Mouse (Mus musculus) urinary bladder, postnatal 10 days (tissue): ENCODE results near the gene Cct2.

Experiments
- DNase-seq: peaks from one replicate; pipeline ENCODE4 v3.0.0; 2022; ENCODE audit warnings: low spot score

The Cct2 gene

GRCm38 (mm10) chr10:117063254-117064021 is at the start of gene Cct2:
Gene Cct2, minus strand, starts transcription at chr10:117063814.
- DNase-seq: peak; percentile 66

- DNase-seq: no peak
Observed at GRCm38 (mm10) chr10:117112545-117112944, 48.9 kb upstream of the Cct2 start.

GRCm38 (mm10) chr10:117111455-117111854 is 47.8 kb upstream of the Cct2 start:
- no peak for DNase-seq

- DNase-seq: no peak
Observed at GRCm38 (mm10) chr10:117110271-117110670, 46.7 kb upstream of the Cct2 start.

- no peak for DNase-seq
Observed at GRCm38 (mm10) chr10:117106686-117107085, 43.1 kb upstream of the Cct2 start.

GRCm38 (mm10) chr10:117106244-117106643 is 42.6 kb upstream of the Cct2 start:
- no peak for DNase-seq

- DNase-seq: no peak
Observed at GRCm38 (mm10) chr10:117105015-117105414, 41.4 kb upstream of the Cct2 start.

GRCm38 (mm10) chr10:117103854-117104598 is 40.4 kb upstream of the Cct2 start:
- DNase-seq: no peak

DNA sequence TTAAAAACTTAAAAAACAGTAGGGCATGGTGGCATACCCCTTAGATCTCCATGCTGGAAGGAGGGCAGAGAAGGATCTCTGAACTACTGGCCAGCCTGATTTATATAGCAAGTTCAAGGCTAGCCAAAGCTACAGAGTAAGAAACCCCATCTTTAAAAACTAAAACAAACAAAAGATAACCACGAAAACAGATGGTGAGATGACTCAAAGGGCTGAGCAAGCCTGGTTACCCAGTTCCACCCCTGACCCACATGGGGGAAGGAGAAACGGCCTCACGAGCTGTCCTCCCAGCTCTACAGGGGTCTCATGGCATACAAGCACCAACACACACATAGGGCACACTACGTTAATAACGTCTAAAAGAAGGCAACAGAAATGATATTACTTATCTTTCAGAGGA is 36.6 kb upstream of the Cct2 start:
- DNase-seq: no peak

DNA sequence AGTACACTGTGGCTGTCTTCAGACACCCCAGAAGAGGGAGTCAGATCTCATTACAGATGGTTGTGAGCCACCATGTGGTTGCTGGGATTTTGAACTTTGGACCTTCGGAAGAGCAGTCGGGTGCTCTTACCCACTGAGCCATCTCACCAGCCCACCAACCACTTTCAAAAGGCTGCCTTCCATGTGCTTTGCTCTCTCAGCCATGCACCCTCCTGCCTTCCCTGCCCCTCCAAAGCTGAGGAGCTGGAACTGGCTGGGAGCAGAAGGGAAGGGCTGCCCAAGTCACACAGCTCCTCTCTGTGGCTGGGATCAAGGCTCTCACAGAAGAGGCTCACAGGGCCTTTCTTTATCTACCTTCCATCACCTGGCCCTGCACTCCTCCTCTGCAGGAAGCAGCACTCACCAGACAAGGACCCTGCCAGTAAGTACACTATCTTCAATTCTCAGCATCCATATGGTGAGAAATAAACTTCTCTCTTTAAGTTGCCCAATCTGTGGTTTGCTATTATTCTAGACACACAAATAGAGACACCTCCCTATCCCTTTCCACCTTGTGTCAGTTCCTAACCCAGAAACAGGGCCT is 33.6 kb upstream of the Cct2 start:
- no peak for DNase-seq

- DNase-seq: no peak
Observed at GRCm38 (mm10) chr10:117096096-117096495, 32.5 kb upstream of the Cct2 start.

DNA sequence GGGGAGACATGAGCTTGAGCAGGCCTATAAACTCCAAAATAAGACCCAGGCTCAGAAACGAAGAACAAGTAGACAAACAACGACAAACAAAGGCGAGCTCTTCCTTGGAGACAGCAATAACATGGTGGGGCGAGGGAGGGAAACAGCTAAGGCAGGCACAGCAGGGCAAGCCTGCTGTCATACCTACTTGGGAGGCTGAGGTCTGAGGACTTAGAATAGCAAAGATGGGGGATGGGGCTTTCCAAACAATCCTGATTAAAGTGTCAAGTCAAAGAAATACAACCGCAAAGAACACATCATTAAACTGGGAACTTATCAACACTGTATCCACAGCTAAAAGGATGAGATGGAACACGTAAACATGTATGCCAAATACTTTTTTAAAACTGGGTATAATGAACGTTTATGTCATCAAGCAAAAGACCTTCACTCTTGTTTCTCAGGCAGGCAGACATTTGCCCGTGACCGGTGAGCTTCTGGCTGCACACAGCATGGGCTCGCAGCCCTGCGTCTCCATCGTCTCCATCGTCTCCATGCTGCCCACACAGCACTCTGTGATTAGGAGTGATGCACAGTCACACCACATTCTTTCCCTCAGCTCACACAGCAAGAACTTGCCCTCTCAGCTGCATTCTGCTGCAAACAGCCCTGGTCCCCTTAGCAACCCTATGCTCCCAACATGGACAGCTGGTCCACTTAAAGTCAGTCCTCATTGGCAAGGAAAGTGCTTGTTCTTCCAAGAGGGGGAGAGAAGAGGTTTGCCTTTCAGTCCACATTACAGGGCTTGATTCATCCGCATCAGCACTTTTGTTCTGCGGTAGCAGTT is 31.1 kb upstream of the Cct2 start:
- no peak for DNase-seq

GRCm38 (mm10) chr10:117089628-117090027 is 26.0 kb upstream of the Cct2 start:
- no peak for DNase-seq

DNA sequence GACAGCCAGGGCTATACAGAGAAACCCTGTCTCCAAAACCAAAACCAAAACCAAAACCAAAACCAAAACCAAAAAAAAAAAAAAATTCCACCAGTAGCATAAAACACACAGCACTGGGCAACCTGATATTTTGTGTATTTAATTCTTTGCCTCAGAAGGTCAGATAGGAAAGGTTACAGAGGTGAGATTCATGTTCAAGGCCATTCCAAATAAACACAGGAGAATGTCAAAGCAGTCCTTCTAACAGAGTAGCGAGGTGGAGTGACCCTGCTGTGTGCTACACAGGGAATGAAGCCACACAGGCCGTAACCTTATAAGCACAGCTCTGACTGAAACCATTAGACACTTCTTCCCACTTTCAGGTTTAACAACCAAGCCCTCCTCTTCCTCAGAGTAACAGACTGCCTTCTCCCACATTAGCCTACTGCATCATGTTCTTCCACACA is 18.3 kb upstream of the Cct2 start:
- no peak for DNase-seq

GRCm38 (mm10) chr10:117081326-117081725 is 17.7 kb upstream of the Cct2 start:
- DNase-seq: no peak

DNA sequence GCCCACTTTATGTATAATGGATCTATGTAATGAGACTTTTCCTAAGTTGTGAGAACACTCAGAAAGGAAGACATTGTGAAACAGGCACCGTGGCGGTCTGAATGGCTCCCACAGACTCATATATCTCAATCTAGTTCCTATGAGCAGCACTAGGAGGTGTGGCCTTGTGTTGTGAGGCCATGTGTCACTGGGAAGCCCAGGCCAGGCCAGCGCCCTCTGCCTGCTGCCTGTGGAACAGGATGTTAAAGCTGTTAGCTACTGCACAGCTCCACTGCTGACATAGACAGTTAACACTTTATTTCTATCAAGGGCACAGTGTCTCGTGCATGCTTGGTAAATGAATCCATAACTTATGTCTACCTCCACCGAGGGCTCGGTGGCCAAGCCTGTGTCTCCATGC is 14.7 kb upstream of the Cct2 start:
- DNase-seq: no peak

- no peak for DNase-seq
Observed at GRCm38 (mm10) chr10:117073176-117073575, 9.6 kb upstream of the Cct2 start.

DNA sequence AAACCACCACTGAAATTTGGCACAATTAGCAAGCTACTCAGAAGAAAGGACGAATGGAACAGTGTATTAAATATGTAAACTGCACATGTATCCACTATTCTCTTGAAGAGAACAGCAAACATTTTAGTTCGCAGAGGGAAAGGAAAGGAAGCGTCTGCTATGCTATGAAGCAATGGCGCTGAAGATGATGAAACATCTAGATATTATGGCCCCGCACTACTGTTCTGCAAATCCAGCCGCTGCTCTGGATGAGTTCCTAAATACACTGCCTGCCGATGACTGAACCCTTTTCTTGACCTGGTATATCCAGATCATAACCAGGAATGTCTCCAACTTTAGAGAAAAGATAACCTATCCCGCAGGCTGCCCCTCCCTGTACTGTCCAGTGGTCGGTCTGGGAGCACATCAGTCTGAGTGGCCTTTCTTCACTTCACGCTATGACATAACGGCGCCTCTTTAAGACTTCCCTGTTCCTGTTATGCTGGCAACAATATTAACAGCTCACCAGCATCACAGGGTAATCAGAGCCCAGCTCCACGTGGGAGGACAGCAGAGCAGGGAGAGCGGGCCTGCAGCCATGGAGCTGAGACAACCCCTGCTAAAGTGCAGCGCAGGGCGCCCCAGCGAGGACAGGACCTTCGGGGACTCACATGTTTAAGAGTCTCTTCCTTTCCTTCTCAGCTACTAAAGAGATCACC is 8.7 kb upstream of the Cct2 start:
- no peak for DNase-seq

DNA sequence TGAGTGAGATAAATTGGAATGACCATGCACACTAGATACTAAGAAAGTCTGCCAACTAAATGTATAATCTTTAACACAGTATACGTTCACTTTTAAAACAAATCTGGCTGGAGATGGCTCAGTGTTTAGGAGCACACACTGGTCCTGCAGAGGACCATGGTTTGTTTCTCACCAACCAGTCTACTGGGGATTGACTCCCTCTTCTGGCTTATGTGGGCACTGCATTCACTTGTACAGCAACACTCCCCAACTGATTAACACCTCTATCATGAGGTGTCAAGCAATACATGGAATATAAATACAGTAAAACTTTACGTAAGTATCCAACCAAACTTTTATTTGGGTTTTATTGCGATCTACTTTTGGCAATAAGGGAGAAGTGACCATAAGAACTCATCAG is 5.5 kb upstream of the Cct2 start:
- DNase-seq: no peak

GRCm38 (mm10) chr10:117064076-117064475 is 462 bp upstream of the Cct2 start:
- no peak for DNase-seq

- DNase-seq: no peak
Observed at GRCm38 (mm10) chr10:117062894-117063253, 740 bp downstream of the Cct2 start.

DNA sequence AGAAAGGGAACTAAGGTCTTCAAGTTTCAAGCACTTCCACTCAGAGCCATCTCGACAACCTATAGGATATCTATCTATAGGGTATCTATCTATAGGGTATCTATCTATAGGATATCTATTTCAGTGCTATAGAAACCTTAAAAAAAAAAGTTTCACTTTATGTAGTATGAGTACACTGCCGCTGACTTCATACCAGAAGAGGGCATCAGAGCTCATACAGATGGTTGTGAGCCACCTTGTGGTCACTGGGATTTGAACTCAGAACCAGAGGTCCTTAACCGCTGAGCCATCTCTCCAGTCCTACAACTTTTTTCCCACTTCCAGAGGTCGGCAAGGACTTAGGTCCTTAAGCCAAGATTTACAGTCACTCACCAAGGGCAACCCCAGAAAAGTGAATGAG is 7.9 kb downstream of the Cct2 start:
- DNase-seq: no peak
